Mouse (Mus musculus) cerebellum, adult 2 months (tissue): ENCODE data around the gene Ccdc170.

Source experiments
- CTCF ChIP-seq: fragments of 200-500 bp; IDR thresholded peaks from 2 replicates; pipeline ENCODE4 v1.5.1; 2011; ENCODE audit warnings: low read depth, mild to moderate bottlenecking, control low read depth, low read length, moderate library complexity, borderline replicate concordance; ENCODE audit not compliant: insufficient read depth
- POLR2A ChIP-seq: fragments of 200-500 bp; IDR thresholded peaks from 2 replicates; pipeline ENCODE4 v1.6.1; 2011; ENCODE audit warnings: low read length, control low read depth, borderline replicate concordance; ENCODE audit not compliant: insufficient read depth

GRCm38 (mm10) chr10:4559132-4559531 lies 76.8 kb downstream of the Ccdc170 start:
- no peak for TF ChIP-seq CTCF
- TF ChIP-seq POLR2A, result no peak
